Mouse (Mus musculus): ENCODE data around the gene Lcn2.

Lcn2 gene

GRCm38 (mm10) chr2:32412742-32413531 is 24.9 kb upstream of the Lcn2 start:
- DNase-seq, result no peak

DNA sequence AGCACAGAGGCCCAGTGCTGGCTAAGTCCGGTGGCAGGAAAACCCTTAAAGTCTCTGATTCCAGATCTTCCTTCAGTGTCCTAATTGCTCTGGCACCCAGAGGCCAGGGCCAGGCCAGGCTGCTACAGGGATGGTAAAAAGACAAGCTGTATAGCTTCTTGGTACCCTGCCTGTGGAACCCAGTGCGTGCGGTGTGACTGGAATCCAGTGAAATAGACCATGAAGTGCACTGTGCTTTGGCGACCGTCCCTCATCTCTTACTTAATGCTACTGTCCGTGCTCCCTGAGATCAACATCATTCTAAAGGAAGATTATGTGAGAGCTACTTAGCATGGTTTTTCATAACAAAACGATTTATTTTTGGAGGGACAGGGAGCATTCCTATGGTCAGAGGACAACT is 23.4 kb upstream of the Lcn2 start:
- no peak for DNase-seq

GRCm38 (mm10) chr2:32408429-32409424 is 20.7 kb upstream of the Lcn2 start:
- no peak for DNase-seq

DNA sequence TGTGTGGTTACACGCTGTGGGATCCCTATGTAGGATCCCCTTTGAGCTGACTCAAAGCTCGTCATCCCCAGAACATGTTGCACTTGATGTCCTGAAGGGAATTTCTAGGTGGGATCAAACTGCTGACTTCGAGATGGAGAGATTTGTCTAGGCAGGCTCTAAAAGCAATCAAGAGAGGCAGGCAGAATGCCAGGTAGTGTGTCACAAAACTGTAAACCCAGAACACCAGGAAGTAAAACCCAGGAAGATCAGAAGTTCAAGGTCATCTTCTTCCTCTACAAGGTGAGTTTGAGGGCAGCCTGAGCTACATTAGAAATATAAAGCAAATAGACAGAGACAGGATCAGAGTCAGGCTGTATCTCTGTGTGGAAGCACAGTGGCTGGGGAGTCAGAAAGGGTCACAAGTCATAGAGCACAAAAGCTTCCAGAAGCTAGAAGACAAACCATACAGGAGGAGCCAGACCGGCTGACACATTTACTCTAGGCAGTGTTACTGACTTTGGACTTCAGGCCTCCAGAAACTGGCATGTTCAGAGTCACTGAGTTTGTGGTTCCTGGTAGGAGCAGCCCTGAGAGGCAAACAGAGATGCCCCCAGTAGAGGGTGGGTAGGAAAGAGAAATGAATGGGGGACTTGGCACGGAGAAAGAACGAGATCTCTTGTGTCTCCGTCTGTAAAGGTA is 19.2 kb upstream of the Lcn2 start:
- no peak for DNase-seq

GRCm38 (mm10) chr2:32404663-32405062 is 16.6 kb upstream of the Lcn2 start:
- peak; percentile 88 for DNase-seq

GRCm38 (mm10) chr2:32396695-32397094 is 8.6 kb upstream of the Lcn2 start:
- DNase-seq, result no peak

- DNase-seq, result peak; percentile 90
Observed at GRCm38 (mm10) chr2:32395946-32396621, 8.0 kb upstream of the Lcn2 start.

- DNase-seq, result peak; percentile 89
Observed at GRCm38 (mm10) chr2:32395484-32395945, 7.5 kb upstream of the Lcn2 start, which contains the start of gene Ptges2. TSS of gene Ptges2 (plus strand) at chr2:32395896.

GRCm38 (mm10) chr2:32394973-32395372 is 6.9 kb upstream of the Lcn2 start:
- DNase-seq, result no peak

DNA sequence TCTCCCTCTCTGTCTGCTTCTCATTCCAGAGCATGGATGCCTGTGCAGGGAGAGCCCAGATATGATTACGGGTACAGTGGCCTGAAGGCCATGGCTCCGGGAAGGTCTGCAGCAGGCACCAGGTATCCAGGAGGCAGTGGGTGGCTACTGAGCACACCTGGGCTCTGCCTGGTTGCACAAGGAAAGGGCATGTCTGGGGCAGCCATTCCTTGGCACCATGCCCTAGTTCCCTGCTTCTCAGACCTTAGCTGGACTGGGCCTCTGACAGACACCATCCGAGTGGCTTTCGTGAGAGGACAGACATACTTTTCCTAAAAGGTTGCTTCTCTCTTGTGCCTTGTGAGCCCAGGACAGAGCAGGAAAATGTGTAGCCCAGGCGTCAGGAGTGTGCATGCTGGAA is 4.0 kb upstream of the Lcn2 start:
- no peak for DNase-seq

DNA sequence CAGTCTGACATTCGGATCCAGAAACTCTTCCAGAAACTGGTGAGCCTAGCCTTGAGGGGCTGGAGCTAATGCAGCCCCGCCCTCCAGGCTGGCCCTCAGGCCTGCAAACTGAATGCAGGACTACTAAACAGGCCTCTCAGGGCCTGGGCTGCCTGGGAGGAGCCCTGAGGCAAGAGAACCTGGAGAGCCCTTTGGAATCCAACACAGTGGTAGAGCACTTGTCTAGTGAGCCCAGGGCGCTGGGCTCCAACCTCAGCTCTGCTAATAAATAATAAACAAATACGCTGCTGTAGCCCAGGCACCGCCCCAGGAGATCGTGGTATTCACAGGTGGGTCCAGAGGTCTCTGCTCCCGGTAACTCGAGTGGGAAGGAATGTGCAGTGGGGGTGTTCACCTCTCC is 2.8 kb upstream of the Lcn2 start:
- DNase-seq, result no peak

GRCm38 (mm10) chr2:32389157-32389556 is 1.1 kb upstream of the Lcn2 start:
- no peak for DNase-seq

DNA sequence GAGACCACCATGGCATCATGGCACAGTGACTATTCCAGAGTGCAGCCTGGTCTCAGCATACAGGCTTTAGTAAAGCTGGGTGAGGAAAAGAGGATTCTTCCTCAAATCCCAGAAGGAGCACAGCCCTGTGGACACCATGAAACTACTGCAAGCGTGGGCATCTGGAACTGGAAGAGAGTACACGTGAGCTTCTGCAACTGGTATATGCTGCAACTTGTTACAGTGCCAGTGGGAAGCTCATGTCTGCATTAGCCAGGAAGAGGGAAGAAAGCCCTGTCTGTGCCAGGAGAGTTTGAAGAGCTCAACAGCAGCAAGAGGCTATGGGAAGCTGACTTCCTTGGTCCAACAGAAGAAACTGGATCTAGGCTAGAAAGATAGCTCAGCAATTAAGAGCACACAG is 5.4 kb downstream of the Lcn2 start:
- DNase-seq, result no peak

- peak; percentile 94 for DNase-seq
Observed at GRCm38 (mm10) chr2:32381775-32382223, 6.3 kb downstream of the Lcn2 start, which contains the start of gene 1110008P14Rik. TSS of gene 1110008P14Rik (minus strand) at chr2:32381938.

GRCm38 (mm10) chr2:32381141-32381774 is 6.8 kb downstream of the Lcn2 start:
- no peak for DNase-seq

DNA sequence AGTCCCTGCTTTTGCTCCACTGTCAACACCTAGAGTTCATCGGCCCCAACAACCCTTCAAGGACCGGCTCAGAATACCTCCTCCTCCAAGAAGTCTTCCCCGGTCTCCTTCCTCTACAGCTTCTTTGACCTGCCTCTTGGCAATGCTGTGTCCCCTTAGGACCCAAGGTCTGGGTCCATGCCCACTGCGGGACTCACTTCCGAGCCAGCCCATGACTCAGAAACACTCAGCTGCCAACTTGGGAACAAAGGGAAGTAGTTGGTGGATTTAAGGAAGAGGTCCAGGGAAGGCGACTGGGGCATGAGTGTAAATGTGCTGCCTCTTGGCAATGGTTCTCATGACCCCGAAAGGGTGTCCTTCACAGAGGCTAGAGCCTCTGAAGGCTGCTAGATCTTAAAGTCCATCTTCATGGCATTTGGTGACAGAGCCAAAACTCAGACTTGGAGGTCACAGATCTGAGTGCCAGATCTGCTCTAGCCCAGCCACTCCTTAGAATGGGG is 8.0 kb downstream of the Lcn2 start:
- peak; percentile 53 for DNase-seq

DNA sequence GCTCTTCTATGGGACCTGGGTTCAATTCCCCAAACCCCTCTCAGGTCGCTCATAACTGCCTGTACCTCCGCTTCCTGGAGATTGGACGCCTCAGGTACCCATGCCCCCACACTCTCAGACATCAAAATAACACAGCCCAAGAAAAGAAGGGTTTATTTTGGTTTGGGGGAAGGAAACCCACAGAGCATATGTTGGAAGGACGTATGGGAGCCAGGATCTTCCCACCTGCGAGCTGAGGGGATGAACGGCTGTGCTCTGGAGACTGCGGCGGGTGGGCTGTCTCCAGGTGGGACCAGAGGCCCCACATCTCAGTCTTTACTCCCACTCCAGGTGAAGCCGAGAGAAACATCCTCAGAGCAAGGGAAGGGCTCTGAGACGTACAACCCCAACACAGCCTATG is 11.1 kb downstream of the Lcn2 start:
- DNase-seq, result no peak

DNA sequence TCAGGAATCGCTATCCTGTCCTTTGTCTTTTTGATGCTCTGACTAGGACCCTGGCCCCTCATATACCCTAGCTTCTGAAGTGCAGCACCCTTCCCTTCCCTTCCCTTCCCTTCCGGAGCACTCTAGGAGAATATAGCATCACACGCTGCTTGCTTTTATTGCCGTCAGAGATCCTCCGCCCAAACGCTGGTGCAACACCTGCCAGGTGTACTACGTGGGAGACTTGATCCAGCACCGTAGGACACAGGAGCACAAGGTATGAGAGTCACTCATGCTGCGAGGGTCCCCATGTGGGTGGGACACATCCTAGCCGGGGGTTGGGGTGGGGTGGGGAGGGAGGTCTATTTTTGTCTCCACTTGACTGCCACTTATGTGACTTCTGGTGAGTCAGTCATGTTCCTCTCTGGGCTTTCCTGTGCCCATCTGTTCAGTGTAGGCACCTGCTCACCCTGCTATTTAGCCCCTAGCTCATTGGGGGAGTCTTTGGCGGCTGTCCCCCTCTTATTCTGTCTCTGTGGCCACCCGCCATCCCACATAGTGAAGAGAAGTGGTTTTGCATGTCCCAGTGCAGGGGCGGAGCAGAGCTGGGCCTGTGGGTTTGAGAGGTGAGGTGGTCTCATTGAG is 12.6 kb downstream of the Lcn2 start:
- no peak for DNase-seq

GRCm38 (mm10) chr2:32374191-32374590 is 13.9 kb downstream of the Lcn2 start:
- DNase-seq, result no peak

- DNase-seq, result no peak
Observed at GRCm38 (mm10) chr2:32367315-32367714, 20.7 kb downstream of the Lcn2 start.

- no peak for DNase-seq
Observed at GRCm38 (mm10) chr2:32364121-32364520, 23.9 kb downstream of the Lcn2 start.
